Mouse (Mus musculus): Measurements from ENCODE around the gene Gbf1. TPM values are rescaled to one million over a fixed set of nuclear protein-coding genes. Genes with fewer than 3 reads are reported as not detected.

The Gbf1 gene
- polyA plus RNA-seq, 1 experiment: 86.4 TPM

- no peak overlapping the region for H3K4me3 ChIP-seq (ENCODE audit: insufficient read depth, low read length)
- no peak overlapping the region for H3K27ac ChIP-seq (ENCODE audit: insufficient read depth, low read length)
- no peaks in the 10 kb centered on the region for H3K4me1 ChIP-seq (ENCODE audit: control insufficient read depth, insufficient read depth, low read length)
- TF ChIP-seq POLR2A (IDR thresholded peaks at IDR 0.05; ENCODE audit: low read depth, low read length) (no peak), CTCF (IDR thresholded peaks at IDR 0.05; ENCODE audit: borderline replicate concordance, insufficient read depth, low read length) (no peak)
These were observed 179.6 kb downstream of the Gbf1 start for GRCm38 (mm10) chr19:46331936-46332335.

GRCm38 (mm10) chr19:46332721-46333339, 180.5 kb downstream of the Gbf1 start:
- H3K27ac ChIP-seq (ENCODE audit: insufficient read depth, low read length): no peak overlapping the region
- TF ChIP-seq POLR2A (IDR thresholded peaks at IDR 0.05; ENCODE audit: low read depth, low read length) (no peak), CTCF (IDR thresholded peaks at IDR 0.05; ENCODE audit: borderline replicate concordance, insufficient read depth, low read length) (no peak)

GRCm38 (mm10) chr19:46333906-46334305, 181.6 kb downstream of the Gbf1 start:
- Histone ChIP-seq H3K4me1 (ENCODE audit: control insufficient read depth, insufficient read depth, low read length) (no peaks in the 10 kb centered on the region), H3K27ac (ENCODE audit: insufficient read depth, low read length) (no peak overlapping the region), H3K4me3 (ENCODE audit: insufficient read depth, low read length) (no peak overlapping the region)
- no peak for TF ChIP-seq CTCF (IDR thresholded peaks at IDR 0.05; ENCODE audit: borderline replicate concordance, insufficient read depth, low read length)
- no peak for TF ChIP-seq POLR2A (IDR thresholded peaks at IDR 0.05; ENCODE audit: low read depth, low read length)

More at GRCm38 (mm10) chr19:46332721-46333339, 180.5 kb downstream of the Gbf1 start:
- Histone ChIP-seq H3K4me3 (ENCODE audit: insufficient read depth, low read length) (no peak overlapping the region), H3K4me1 (ENCODE audit: control insufficient read depth, insufficient read depth, low read length) (no peaks in the 10 kb centered on the region)

Other genes starting within 250 kb of the Gbf1 start
- gene Armh3, start 154.0 kb upstream of the Gbf1 start, polyA plus RNA-seq (2011; ENCODE audit: insufficient read length, low read depth, missing spikeins): 10.5 and 15.3 TPM in 2 replicates
- 4.7 and 5.4 TPM in 2 replicates for gene Hps6, start 149.0 kb upstream of the Gbf1 start, polyA plus RNA-seq (2011; ENCODE audit: insufficient read length, low read depth, missing spikeins)
- 46.9 and 58.0 TPM in 2 replicates for gene Pprc1, start 107.6 kb upstream of the Gbf1 start, polyA plus RNA-seq (2011; ENCODE audit: insufficient read length, low read depth, missing spikeins)
- gene Ldb1, start 107.3 kb upstream of the Gbf1 start, polyA plus RNA-seq (2011; ENCODE audit: insufficient read length, low read depth, missing spikeins): 116 and 124 TPM in 2 replicates
- 56.2 and 57.1 TPM in 2 replicates for gene Nolc1, start 76.6 kb upstream of the Gbf1 start, polyA plus RNA-seq (2011; ENCODE audit: insufficient read length, low read depth, missing spikeins)
- not detected in 2 replicates for gene Elovl3, start 20.6 kb upstream of the Gbf1 start, polyA plus RNA-seq (2011; ENCODE audit: insufficient read length, low read depth, missing spikeins)
- not detected in 2 replicates for gene Pitx3, start 4.2 kb upstream of the Gbf1 start, polyA plus RNA-seq (2011; ENCODE audit: insufficient read length, low read depth, missing spikeins)
- 42.3 and 44.8 TPM in 2 replicates for gene Nfkb2, start 151.8 kb downstream of the Gbf1 start, polyA plus RNA-seq (2011; ENCODE audit: insufficient read length, low read depth, missing spikeins)
- gene Psd, start 174.6 kb downstream of the Gbf1 start, polyA plus RNA-seq (2011; ENCODE audit: insufficient read length, low read depth, missing spikeins): 1.5 and 2.7 TPM in 2 replicates
- 3.2 and 3.9 TPM in 2 replicates for gene Fbxl15, start 175.7 kb downstream of the Gbf1 start, polyA plus RNA-seq (2011; ENCODE audit: insufficient read length, low read depth, missing spikeins)
- gene Cuedc2, start 186.2 kb downstream of the Gbf1 start, polyA plus RNA-seq (2011; ENCODE audit: insufficient read length, low read depth, missing spikeins): 62.4 and 67.7 TPM in 2 replicates
- gene Mfsd13a, start 188.6 kb downstream of the Gbf1 start, polyA plus RNA-seq (2011; ENCODE audit: insufficient read length, low read depth, missing spikeins): 1.3 and 1.6 TPM in 2 replicates
- 0.48 and 0.51 TPM in 2 replicates for gene 2310034G01Rik, start 197.8 kb downstream of the Gbf1 start, polyA plus RNA-seq (2011; ENCODE audit: insufficient read length, low read depth, missing spikeins)
- gene Actr1a, start 243.2 kb downstream of the Gbf1 start, polyA plus RNA-seq (2011; ENCODE audit: insufficient read length, low read depth, missing spikeins): 117 and 130 TPM in 2 replicates
- 19.8 and 22.0 TPM in 2 replicates for gene Sufu, start 244.4 kb downstream of the Gbf1 start, polyA plus RNA-seq (2011; ENCODE audit: insufficient read length, low read depth, missing spikeins)